Mouse (Mus musculus) spleen, adult 12 weeks (tissue): ENCODE results near the gene 1700056E22Rik.

Experiments
- DNase-seq: peaks from one replicate; pipeline ENCODE4 v3.0.0; 2022; ENCODE audit warnings: low spot score

1700056E22Rik gene

DNA sequence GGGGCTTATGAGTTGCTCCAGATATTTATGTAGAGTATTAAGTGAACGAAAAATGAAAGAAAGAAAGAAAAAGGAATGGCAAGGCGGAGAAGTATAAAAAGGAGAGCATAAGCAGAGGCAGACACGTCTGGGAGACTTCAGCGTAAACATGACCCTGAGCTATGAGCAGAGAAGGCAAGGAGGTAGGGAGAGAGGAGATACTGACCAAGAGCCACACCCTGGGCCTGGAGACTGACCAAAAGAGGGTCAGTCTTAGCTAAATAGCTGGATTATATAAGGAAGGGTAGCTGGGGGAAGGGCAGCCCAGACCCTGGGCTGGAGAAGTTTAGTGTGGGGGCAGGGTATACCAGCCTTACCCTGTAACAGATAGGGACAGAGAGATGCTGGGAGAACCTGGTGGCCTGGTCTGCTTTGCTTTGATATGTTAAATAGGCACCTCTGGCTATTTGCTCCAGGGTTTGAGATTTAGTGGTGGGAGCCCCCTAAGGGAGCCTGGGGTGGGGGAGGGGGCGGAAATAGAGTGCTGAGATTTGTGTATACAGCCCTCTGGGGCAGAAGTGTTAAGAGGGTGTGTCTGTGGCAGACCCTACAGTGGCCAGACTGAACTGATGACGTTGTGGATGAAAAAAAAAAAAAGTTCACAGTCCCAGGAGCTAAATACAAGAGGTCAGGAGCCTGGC lies 14.9 kb downstream of the 1700056E22Rik start:
- no peak for DNase-seq

DNA sequence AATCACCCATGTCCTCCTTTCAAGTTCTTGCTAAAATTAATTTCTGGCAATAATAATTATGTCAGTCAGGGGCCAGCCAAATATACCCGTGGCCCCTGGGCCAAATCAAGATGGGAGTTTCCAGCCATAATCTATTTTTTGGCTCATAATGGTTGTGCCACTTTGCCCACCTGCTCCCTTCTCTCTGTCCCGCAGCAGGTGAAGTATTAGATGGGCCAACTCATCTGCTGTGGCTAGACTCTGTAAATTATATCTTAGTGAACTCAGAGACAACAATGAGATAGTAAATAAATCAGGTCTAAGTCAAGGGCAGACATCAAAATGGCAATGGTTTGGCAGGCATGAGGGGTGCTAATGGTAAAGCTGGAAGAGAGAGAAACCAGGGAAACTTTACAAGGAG lies 16.5 kb downstream of the 1700056E22Rik start:
- no peak for DNase-seq

DNA sequence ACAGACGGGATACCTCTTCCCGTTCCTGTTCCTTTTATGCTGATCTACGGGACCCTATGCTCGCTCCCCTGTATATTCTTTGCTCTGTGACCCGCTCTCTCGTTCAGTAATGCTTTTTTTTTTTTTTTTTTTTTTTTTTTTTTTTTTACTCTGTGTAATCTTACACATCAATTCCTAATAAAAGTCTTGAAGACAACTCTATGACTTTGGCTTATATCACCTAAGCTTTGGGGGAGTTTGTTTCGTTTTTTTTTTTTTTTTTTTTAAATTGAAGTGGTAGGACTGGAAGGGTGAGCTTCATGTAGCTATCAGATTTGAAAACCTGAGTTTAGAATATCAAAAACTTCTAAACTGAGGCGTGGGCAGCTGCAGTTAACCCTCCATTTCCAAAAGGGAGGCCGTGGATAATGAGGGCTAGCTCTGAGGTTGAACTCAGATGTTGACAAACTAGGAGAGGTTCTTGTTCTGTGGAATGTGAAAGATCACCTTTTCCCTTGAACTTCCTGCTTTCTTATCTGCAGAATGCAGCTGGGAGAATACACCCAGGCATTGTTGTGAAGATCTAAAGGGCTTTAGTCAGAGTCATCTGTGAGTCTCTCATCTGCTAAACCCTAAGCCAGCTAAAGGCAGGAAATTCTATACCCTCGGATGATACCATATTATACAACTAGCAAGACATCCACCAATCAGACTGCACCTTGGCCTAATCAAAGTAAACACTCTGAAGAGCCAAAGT lies 17.9 kb downstream of the 1700056E22Rik start:
- DNase-seq = no peak

DNA sequence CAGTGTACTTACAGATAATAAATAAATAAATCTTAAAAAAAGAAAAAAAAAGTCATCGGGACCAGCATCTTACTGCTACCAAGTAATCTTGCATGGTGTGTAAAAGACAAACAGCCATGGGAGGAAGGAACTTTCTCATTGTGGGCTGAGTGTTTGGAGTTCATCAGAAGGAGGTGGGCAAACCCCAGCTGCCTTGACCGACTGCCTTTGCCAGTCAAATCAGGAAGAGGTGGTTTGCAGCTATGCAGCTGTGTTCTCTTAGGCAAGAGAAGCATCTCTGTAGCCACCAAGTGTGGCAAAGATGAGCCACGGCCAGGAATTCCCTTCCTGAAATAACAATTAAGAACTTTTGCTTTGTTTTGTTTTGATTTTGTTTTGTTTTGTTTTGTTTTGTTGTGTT lies 20.0 kb downstream of the 1700056E22Rik start:
- no peak for DNase-seq

DNA sequence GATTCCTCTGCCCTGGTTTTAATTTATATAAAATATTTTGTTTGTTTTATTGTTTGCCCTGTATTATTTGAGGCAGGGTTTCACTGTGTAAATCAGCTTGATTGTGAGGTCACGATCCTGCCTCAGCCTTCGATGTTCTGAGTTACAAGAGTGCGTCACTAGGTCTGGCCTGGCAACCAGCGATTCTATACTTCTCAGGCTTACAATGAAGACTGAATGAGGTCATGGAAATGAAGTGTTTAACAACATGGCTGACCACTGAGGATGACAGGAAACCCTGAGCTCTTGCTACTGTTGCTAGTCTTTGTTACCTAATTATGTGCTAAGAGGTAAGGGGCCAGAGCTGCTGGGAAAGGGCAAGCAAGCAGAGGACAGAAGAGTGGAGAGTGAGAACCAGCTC lies 21.0 kb downstream of the 1700056E22Rik start, which contains the start of gene Dusp10:
Gene Dusp10, plus strand, starts transcription at position 197 of the 400 bp plus-strand sequence.
- DNase-seq = no peak

DNA sequence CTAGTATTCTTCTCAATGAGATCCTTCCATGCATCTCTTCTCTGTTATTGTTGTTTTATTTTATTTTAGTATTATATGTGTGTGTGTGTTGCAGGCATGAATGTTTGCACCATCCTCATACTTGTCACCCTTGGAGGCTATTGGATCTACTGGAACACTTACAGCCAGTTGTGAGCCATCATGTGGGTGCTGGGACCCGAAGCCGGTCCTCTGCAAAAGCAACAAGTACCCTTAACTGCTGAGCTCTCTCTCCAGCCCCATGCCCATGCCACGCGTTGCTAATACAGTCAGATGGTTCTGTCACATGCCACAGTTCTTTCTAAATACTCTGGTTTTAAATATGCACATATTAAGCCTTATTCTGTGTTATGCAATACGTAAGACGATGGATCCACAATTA lies 22.8 kb downstream of the 1700056E22Rik start:
- no peak for DNase-seq

DNA sequence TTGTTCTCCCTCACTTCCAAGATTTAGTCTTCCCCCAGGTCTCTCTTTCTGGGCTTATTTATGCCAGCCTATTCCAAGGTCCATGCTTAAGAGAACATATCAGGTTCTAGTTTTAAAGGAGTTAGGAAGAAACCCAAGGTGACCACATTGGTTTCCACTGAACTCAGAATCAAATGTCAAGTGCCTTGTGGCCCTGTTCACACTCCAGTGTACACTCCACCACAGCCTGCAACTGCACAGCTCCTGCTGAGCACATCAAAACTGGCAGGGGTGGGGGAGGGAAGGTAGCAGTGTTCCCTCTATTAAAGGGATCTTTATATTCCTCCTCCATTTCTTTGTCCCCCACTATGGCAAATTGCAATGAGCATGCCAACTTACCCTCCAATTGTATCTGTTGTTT lies 28.0 kb downstream of the 1700056E22Rik start:
- DNase-seq = no peak

DNA sequence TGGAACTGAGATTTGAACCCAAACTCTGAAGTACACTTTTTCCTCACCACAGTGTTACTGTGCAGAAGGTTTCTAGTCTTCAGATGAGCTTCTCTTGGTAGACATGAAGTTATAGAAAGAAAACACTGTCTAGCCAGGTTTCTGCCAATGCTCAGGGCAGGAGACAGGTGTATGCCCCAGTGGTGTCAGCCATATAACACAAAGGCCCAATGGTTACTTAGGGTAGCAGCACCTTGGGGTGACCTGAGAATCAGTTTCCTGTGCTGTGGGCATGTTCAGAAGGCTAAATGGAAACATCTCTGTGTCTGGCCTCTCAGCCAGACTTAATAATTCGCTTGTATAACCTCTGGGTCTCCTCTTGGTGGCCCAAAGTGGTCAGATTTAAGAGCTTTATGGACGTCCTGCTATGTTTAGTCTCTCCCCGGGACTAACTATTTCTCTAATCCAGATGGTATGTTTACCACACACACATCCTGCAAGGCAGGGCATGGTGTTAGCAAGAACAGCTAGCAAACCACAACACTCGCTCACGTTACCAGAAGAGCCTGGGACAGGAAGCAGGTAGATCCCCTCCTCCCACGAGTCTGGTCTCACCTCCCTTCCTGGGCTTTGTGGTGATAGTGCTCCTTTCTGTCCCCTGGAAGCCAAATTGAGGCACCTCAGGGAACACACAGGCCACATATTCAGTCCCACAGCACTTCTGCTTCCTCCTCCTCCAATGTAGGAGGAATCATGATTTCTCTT lies 28.6 kb downstream of the 1700056E22Rik start:
- peak; percentile 23 for DNase-seq

DNA sequence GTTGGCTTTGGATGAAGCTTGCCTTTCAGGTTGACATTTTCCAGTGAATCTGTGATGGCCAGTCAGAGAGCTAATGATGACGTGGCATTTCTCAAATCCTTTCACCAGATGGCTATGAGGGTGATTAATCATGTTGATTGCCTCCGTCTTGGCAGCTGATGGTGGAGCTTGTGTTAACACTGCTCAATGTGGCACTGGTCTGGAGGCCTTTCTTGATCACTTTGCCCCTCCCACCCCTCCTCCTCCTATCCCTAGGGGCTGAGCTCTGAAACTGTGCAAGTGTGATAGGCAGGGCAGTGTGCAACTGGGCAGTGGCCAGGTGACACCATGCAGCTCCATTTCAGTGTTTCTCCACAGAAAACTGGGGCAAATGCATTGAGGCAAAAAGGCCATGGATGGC lies 29.8 kb downstream of the 1700056E22Rik start:
- DNase-seq = no peak

DNA sequence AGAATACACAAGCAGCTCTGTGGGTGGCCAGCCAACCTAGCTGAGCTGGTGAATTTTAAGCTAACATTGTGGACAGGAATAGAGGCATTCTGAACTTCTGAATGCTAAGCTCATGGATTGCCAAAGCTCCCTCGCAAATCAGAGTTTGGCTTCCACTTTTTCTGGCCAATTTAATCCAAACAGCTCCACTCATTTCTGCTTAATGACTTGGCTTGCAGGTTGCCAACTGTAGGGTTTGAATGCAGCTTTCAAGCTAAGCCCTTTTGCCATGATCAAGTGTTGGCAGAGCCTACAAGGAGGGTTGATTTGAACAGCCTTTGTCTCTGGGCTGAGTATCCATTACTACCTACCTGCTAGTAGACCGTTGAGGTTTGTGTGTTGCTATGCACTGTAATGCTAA lies 31.6 kb downstream of the 1700056E22Rik start:
- no peak for DNase-seq

DNA sequence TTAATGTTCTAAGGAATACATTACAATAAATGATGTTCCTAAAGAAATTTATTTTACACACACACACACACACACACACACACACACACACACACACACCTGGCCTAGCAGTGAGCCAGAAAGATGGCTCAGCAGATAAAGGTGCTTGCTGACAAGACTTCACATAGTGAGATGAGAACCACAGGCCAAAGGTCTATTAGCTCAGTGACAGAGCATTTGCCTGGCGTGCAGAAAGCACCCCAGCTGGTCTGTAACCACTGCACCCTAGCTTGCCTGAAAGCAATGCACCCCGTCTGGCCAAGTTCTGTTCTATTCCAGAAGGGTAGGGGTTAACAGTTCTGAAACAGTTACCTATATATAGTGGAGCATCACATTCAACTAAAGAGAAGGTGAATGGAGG lies 36.9 kb downstream of the 1700056E22Rik start:
- no peak for DNase-seq

DNA sequence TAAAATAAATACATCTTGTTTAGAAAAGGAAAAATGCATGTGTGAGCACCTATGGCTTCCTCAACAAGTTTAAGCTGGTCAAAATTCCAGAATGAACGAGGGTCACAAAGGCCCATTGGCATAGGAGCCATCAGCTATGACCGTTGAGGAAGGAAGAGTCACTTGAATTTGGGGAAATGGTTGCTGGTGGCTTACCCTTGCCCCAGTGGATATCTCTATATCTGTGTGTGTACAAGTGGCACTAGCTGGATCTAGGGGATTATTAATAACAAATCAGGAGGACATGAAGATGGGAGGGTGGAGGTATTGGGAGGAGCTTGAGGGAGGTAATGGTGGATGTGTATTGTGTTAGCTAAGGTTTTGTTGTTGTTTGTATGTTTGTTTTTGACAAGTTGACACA lies 42.2 kb downstream of the 1700056E22Rik start:
- no peak for DNase-seq

DNA sequence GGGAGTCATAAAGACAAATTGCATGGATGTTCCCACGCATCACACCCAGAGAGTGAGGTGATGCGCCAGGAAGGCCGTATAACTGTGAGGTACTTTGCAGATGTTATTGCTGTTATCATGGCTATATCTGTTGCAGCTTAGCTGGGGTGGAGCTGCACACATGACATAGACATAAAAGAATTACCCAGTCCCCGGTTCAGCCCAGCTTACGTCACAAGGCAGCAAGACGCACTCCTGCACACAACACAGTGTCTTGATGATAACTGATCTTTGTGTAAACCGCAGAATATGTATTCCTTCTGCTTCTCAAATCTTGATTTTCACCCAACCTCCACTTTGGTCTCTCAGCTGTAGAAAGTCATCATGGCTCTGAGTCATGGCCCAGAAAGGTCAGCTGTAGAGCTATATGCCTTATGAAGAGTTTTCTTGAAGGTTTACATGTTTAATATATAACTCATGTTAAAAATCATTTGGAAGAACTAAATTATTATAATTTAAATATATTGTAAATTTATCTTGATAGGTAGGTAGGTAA lies 46.3 kb downstream of the 1700056E22Rik start:
- DNase-seq = no peak
